Mouse (Mus musculus) adrenal gland, postnatal 36 days (tissue): ENCODE measurements at regions not wholly inside any gene's neighbourhood (a gene's known extent, or its start where the extent isn't known, plus 50 kb on each side); places are given as distances from the start of the nearest gene placed in this dataset.

ENCODE experiments used
- DNase-seq, 2 experiments: peaks; one replicate each; pipeline ENCODE4 v3.0.0; 2021; ENCODE audit warnings: mixed read lengths in 1 of 2

DNA sequence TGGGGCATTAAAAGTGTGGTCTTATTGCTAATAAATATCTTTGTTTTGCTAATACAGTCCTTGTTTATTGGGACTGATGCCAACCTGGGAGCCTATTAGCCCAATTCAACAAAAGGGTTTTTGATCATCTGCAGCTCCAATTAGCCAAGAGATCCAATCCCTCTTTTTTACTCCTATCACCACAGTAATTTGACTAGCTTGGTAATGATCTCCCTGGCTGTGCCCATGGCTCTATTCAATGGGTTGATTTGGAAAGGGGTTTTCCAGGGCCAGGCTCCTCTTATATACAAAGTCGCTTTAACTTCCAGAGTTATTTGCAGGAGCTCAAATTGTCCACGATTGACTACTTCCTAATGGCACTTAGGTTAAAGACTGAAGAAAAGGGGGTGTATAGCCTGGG, 145.1 kb upstream of the Adra1b start:
- no peak for DNase-seq

DNA sequence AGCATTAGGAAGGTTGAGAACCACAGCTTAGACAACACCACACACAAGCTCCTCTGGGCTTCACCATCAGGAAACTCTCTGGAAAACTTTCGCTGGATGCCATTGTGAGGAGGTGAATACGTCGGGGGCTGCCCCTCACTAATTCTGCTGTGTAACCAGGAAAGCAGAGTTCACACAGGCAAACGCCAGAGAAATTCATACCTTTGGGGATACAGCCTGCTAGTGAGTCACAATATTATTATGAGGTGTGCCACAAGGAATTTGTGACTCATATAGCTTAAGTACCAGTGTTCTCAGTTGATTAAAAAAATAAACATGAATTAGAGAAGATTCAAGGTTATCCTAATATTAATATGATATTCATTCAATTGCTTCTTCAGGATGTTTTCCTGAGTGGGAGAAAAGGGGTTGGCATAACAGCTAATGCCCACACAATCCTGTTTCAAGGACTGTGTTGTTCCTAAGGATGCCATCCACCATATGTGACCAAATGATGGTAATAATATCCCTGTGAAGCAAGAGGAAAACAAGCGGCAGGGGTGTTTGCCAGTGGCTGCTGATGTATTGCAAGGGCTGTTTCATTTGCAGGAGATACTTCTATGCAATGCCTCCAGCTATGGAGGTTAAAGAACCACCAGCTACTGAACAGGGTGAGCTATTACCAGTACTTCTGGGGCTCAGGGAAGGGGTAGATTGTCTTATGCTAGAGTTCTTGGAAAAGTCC, 148.4 kb upstream of the Adra1b start:
- no peak for DNase-seq

DNA sequence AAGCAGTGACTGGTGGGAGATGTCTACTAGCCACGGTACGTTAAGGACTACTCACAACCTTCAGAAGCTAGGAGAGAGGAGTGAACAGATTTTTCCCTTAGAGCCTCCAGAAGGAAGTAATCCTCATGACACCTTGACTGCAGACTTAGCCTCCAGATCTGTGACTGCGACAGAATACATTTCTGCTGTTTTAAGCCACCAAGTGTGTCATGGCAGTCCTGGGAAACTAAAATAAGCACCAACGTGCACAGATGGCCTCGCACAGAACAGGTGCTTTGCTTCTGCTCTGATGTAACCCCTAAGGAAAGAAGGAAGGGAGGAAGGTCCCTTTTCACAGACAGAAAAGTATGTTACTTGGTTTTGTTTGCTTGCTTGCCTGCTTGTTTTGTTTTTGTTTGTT, 151.5 kb upstream of the Adra1b start:
- no peak for DNase-seq

DNA sequence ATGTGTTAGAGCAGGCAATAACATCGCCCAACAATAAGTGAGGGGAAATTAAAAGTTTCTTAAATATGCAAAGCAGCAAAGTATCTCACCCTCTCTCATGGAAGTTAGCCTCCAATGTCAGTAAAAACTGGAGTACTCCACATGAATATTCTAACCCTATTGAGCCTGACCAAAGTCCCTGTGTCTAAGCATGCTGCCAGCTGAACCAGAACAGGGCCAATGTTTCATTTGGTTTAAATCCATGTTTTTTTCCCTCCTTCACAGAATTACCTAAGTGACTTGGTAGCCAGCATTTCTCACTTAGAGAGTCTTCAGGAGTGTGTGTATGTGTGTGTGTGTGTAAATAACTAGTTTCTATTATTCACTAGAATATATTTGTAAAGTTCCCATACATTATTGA, 161.4 kb upstream of the Adra1b start:
- no peak for DNase-seq

DNA sequence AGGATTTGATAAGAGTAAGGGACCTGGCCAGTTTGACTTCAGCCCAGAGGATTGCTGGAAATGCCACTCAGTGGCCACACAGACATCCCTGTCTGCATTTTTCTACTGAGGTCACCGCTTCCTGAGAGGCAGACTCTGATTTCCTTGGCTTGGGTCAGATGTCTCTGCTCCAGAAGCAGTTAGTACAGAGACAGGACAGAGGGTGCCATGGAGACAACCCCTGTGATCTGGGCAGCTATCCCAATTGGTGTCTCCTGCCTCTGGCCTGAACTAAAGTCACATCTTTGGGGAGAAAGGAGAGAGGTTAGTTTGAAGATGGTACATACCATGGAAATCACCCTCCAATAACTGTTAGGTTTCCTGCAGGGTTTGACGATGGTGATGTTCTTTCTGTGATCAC, 165.2 kb upstream of the Adra1b start:
- peak in 1 of 2 experiments; percentile 7 for DNase-seq

DNA sequence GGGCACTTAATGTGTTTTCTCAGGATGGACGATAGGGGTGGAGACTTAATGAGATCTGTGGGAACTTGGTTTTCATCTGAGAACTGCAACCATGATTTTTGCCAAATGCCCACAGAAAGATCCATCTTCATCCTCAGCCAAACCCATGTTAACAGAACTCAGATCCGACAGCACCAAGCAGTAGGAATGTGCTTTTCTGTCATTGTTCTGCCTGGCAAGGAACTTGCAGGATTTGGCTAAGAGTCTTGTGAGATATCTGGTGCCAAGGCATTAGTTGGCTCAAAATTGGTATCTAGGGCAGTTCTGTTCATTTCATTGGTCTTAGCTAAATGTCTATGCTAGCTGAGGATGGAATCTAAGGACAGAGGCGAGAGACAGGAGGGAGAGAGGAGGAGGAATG, 182.7 kb upstream of the Adra1b start:
- no peak for DNase-seq

DNA sequence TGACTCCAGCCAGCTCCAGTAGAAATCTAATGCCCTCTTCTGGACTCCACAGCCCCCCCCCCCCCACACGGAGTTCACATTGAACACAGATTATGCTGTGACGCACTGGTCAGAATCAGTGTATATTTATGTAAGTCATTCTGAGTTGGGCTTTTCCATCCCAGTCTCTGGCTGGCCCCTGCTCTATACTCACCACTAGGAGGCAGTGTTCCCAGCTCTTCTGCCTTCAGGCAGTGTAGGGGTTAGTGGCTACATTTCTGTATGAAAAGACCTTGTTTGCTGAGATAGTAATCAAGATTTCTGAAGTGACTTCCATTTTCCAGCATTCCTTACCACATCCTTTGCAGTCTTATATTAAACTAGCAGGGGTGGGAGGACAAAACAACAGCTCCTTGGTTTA, 185.9 kb upstream of the Adra1b start:
- DNase-seq = peak; percentile 6 to 9

DNA sequence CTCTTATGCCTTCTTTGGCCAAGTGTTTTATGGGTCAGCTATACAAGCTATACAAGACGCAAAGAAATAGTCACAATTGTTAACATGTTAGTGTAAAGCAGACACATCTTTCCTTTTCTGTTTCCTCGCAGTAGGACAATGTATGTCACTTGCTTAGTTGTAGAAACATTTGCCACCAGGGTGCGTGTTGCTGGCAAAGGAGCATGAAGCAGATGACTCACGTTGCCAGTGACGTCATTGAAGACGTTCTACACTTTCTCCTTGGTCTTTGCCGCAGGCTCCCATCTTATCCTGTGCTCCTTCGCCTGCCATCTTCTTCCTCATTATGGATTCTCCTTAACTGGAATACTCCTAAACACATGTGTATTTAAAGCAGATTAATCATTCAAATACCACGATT, 188.5 kb upstream of the Adra1b start:
- DNase-seq = no peak

DNA sequence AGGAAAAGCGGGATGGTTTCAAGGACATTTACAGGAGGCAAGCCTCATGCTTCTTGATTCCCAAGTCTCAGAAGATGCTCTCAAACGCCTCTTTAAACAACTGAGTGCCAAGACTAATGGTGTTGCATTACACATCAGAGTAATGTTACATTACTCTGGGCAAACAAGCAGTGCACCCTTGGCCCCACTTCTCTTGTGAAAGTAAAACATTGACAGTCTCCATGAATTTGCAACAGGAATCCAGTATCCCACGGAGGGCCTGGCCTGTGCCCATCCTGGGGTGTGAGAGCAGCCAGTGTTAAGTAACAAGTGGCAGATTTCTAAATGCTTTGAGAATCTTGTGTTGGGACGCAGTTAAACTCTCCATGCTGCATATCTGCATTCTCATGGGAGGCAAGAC, 194.3 kb upstream of the Adra1b start:
- DNase-seq = no peak

DNA sequence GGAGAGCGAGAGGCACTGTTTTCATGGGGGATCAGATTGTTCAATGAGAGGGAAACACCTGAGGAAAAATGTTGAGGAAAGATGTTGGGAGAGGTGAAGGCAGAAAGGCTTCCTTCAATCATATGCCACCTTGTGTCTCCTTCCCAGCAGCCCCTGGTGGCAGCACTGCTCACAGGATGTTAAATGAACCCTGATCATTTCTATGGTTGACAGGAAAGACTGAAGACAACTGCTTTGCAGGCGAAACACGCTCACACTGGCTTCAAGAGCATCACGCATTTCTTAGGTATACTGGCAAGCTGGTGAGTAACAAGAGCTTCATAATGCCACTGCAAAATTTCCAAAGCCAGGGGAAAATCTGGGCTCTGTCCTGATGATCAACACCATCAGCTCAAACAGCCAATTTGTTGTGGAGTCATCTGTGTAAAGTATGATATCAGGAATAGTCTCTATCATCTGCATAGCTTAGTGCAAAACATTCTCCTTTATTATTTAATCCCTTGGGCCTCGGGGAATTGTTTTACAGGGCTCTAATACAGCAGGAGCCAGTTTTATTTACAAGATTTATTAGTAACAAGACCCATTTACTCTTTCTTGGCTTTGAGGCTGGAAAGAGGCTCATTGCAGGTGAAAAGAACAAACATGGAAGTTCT, 202.3 kb upstream of the Adra1b start:
- no peak for DNase-seq

DNA sequence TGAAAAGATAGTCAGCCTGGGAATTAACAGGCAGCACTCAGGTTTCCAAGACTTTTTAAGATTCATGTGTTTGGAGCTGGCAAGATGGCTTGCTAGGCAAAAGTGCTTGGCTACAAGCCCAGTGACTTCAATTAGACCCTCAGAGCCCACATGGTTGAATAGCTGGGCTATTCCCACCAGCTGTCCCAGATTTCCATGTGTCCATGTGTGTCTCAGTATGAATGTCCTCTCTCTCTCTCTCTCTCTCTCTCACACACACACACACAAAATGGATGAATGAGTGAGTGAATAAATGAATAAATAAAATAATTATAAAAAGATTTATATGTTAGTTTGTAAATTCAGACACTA, 202.8 kb upstream of the Adra1b start:
- no peak for DNase-seq

DNA sequence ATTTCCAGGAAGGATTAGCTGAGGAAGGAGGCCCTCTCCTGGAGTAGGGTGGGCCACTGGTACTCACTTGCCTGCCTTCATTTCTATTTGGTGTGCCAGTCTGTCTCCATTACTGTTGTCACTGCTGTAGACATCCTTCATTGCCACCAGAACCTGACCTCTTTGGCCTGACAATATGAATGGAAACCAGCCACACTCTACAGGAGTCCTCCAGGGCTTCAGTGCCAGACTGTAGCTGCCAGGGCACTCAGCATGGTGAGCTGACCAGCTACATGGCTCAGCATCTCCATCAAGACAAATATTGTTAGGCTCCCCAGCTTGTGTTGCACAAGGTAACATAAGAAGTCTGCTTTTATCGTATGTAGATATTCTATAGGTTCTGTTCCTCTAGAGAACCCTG, 205.2 kb upstream of the Adra1b start:
- DNase-seq = no peak

DNA sequence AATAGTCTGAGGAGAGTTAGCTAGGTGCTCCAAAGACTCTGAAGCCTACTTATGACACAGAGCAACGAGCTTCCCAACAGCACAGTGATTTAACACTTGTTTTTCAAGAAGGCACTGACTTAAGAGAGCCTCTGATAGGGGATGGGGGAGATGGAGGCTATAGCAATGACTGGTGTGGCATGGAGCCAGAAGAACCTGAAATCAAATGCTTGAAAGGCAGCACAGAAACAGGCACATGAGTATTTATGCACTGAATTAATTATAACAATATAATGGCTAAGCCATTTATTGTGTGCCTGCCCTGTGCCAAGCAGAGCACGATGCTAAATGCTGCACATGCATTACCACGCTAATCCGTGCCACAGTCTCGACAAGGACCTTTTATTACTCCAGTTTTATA, 210.5 kb upstream of the Adra1b start:
- no peak for DNase-seq

DNA sequence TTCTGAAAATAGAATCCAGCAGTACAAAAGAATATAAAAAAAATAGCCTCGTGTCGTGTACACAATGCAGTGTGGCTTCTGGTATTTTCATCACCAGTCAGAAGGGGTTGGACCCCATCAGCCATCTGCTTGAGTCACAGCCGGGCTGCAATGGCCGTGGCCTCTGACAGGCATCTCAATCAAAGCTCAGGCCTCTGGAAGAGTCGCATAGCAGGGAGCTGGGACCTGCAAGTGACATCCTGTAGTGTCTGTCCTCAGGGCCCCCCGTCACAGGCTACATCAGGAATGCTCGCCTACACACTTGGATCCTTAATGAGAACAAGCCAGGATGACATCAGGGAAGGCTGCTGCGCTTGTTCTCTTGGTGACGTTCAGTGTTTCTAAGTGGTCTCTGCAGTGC, 226.1 kb upstream of the Adra1b start:
- no peak for DNase-seq

DNA sequence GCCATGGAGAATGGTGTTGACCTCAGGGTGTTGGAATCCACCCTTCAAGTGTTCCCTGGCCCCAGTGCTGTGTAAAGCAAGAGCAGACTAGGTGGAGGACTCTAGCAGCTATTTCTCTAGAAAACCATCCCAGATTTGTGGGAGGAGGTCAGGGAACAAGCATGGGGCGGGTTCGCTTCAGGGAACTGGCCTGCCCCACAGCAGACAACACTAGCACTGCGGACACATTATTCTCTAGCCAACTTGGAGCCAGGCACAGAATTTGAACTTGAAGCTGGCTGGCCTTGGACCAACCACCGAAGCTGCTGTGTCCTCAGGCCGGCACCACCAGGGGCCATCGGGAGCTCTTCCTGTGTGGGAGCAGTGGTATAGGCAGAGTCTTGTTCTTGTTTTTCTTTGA, 227.5 kb upstream of the Adra1b start:
- peak; percentile 12 to 37 for DNase-seq

DNA sequence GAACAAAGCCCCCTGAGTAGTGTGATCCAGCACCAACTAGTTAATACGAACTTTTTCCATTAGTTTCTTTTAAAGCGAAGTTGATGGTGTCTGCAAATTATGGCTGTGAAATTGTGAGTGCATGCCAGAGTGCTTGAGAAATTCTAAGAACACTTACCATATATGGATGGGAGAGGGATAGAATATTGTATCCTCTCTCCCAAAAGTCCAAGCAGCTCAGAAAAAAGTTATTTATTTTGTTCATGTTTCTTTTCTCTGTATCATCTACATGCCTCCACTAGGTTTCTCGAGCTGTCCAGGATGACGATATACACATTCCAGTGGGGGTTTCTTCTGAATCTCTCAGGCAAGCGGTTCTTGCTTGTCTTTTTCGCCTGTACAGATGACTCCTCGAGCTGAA, 232.2 kb upstream of the Adra1b start:
- DNase-seq = no peak

DNA sequence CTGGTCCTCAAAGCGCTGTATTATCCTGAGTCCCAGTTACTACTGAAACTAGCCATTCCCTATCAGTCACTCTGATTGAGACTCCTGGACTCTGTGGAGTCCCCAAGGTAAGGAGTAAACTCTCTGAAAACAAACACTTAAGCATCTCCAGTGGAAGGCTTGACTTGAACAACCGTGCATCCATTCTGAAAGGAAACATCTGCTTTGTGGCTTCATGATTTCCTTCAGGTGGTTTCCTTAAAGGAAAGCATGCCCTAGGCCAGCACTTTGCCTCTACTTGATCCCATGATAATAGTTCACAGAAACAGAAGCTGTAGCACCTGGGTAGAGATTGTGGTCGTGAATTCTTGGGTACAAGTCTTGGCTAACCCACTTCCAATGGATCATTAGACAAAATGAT, 235.0 kb upstream of the Adra1b start:
- no peak for DNase-seq

DNA sequence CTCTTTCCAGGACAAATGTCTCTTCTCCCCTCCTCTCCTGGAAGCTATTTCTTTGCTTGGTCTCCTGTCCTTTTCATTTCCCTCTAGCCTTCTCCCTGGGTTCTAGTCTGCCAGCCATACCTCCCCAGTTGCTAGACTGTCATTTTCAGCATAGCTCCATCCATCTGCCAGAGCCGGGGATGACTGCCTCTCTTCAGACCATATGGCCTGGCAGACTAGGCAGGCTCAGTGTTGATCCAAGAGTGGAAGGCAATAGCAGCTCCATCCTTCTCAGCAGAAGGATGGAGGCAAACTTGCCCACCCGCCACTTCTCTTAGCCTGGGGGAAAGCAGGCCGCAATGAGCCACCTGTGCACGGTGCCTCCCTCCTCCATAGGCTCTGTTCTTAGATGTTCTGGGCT, 242.0 kb upstream of the Adra1b start:
- DNase-seq = no peak

DNA sequence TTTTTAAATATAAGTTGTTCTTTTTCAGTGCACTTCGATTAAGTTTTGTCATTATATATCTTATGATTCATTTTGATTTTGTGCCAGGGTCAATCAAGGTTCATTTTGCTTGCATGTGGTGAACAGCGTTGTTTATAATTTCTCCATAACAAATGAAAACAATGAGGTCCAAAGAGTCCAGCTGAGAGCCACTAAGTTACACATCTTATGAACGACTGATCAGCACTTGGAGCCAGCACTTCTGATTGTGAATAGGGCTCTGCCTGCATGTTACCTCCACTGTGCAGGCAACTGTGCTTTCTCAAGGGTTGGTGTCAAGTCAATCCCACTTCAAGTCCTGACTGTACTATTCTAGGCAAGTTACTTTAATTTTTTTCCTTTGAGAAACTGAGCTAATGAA, 243.5 kb upstream of the Adra1b start:
- no peak for DNase-seq

DNA sequence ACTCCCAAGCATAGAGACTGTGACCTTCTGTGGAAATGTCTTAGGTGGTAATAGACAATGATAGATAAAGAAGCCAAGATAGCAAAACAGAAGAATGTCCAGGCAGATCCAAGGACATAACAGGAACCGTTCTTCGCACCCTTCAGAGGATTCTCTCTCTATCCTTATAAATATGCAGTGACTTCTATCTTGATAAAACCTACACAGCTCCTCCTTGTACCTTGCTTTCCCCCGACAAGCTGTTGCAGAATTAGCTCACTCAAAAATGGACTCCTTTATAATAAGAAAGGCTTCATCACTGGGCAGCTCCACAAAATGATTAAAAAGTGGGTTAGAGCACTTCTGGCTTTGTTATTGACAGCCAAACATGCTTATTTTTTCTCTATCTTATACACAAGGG, 245.4 kb upstream of the Adra1b start:
- DNase-seq = no peak

DNA sequence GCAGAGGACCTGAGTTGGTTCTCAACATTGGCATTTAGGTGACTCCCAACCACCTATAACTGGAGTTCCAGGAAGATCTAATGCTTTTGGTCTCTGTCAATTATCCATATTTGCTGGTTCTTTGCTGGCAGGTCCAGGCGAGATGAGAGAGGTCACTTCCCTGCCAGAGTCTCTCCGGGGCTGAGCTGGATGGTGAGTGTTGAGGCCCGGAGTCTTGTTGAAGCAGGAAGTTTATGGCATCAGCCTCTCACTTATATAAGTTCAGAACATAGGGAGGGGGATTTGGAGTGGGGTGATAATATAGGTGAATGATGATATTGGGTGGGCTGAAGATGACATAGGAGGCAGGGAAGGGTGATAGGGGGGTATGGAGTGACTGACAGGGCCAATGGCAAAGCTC, 246.3 kb upstream of the Il12b start:
- no peak for DNase-seq

DNA sequence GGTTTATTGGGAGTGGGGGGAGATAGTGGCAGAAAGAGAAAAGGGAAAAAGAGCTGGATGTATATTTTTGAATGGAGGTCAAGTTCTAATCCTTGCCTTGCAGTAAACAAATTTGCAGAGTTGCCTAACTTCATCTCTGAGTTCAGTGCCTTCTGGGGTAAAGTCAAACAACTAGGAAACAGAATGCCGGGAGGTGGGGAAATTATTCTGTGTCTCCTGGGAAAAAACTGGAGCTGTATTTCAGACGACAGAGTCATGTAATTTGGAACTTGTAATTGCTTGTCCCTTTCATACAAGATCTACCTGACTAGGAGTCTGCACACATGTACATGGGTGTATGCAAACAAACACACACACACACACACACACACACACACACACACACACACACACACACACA, 244.3 kb upstream of the Il12b start:
- DNase-seq = peak in 1 of 2 experiments; percentile 10

DNA sequence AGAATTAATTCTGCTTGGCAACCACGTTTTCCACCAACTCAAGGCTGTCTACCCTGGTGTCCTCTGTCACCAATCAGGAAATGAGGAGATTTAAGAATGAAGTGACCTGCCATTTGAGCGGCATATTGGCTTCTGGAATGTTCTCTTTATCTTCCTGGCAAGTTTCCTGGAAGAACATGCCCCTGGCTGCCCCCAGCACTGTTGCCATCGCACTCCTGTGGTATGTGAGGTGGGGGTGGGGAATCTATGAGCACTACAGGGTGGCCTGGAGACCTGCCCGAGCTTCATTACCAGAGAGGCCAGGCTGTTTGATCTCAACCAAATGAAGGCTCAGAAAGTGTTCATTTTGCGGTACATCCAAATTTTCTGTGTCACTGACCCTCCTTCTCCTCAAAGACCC, 243.8 kb upstream of the Il12b start:
- DNase-seq = peak; percentile 22 to 41
